Mouse (Mus musculus) bone marrow, adult 2 months (tissue): ENCODE data around the gene Nhlrc4.

Experiments
- CTCF ChIP-seq: fragments of 200-500 bp; IDR thresholded peaks from 2 replicates; pipeline ENCODE4 v1.5.1; 2011; ENCODE audit warnings: low read length, control low read depth; ENCODE audit not compliant: control insufficient read depth, insufficient read depth
- POLR2A ChIP-seq: fragments of 200-500 bp; IDR thresholded peaks from 2 replicates; pipeline ENCODE4 v1.6.1; 2011; ENCODE audit warnings: low read depth, mild to moderate bottlenecking, control low read depth, low read length, borderline replicate concordance; ENCODE audit not compliant: control insufficient read depth

DNA sequence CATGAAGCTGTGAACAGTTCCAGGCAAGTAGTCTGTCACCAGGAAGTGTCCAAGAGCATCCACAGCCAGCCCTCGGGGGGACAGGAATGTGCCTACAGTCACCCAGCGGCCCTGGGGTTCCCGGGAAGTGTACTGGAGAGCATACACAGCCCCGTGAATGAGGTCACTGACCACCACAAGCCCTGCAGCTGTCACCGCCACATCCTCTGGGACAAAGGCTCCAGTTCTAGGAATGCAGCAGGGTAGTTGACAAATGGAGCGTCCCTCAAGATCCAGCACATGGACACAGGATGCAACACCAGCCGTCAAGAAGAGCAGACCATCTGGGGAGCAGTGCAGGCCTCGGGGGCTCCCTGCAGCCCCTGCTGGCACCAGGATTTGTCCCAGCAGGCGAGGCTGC is 992 bp downstream of the Nhlrc4 start:
- no peak for TF ChIP-seq POLR2A
- TF ChIP-seq CTCF, result no peak
